Mouse (Mus musculus): ENCODE results near the gene Abhd6. TPM values are rescaled to one million over a fixed set of nuclear protein-coding genes. Genes with fewer than 3 reads are reported as not detected.
A peak's percentile ranks its signal among the peaks of the same experiment; 100 is the strongest.

Abhd6 gene
- polyA plus RNA-seq, 1 experiment from 2014 or later: 11.9 TPM

GRCm38 (mm10) chr14:7964219-7964889 lies 38.3 kb upstream of the Abhd6 start:
- Histone ChIP-seq H3K27ac (ENCODE audit: low read depth, low read length) (no peak overlapping the region), H3K4me1 (replicated peaks; ENCODE audit: control insufficient read depth, insufficient read depth, low read length) (no peaks in the 10 kb centered on the region; the same call in 1 of the 2 replicates), H3K9ac (ENCODE audit: low read depth, low read length) (no peak overlapping the region), H3K4me3 (ENCODE audit: low read depth, low read length) (no peak overlapping the region), H3K27me3 (replicated peaks; ENCODE audit: control insufficient read depth, insufficient read depth, low read length) (no peaks in the 10 kb centered on the region), H3K9me3 (ENCODE audit: control insufficient read depth, low read length) (no peaks in the 10 kb centered on the region), H3K4me2 (no peak overlapping the region), H3K36me3 (ENCODE audit: control insufficient read depth, insufficient read depth, low read length) (no peaks in the 10 kb centered on the region)
- DNase-seq (ENCODE audit: low spot score): peak; percentile 44
- WGBS: 50% methylated on average over 11 of the region's 11 CpGs
- ATAC-seq (replicated peaks; ENCODE audit: low FRiP score): peak; percentile 61; the same call in 1 of the 2 replicates

- ATAC-seq (replicated peaks; ENCODE audit: low FRiP score): no peak
- H3K4me1 ChIP-seq (replicated peaks; ENCODE audit: control insufficient read depth, insufficient read depth, low read length): no peaks in the 10 kb centered on the region
- H3K9me3 ChIP-seq (ENCODE audit: control insufficient read depth, low read length): no peaks in the 10 kb centered on the region
- no peak overlapping the region for H3K9ac ChIP-seq (ENCODE audit: low read depth, low read length)
- no peak overlapping the region for H3K4me3 ChIP-seq (ENCODE audit: low read depth, low read length)
- H3K27me3 ChIP-seq (replicated peaks; ENCODE audit: control insufficient read depth, insufficient read depth, low read length): no peaks in the 10 kb centered on the region
- DNase-seq (ENCODE audit: low spot score): no peak
- H3K4me2 ChIP-seq: no peak overlapping the region
- 58% methylated on average over 10 of the region's 10 CpGs for WGBS
- H3K36me3 ChIP-seq (ENCODE audit: control insufficient read depth, insufficient read depth, low read length): no peaks in the 10 kb centered on the region
- no peak overlapping the region for H3K27ac ChIP-seq (ENCODE audit: low read depth, low read length)
Measured at GRCm38 (mm10) chr14:7971889-7972493, 30.7 kb upstream of the Abhd6 start.

DNA sequence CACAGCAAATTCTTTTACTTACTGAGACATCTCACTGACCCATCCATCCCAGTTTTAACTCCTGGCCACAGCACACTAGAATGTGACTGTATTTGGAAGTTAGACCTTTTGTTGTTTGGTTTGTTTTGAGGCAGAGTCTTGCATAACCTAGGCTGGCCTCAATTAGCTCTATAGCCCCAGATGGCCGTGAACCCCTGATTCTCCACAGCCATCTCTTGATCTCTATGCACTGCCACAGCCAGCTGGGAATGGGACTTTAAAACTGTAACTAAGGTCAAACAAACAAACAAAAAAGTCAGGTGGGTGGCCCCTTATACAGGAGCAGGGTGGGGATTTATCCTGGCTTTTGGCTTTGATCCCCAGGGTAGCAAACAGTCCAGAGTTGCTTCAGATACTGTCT lies 28.1 kb upstream of the Abhd6 start:
- Histone ChIP-seq H3K9ac (ENCODE audit: low read depth, low read length) (no peak overlapping the region), H3K9me3 (ENCODE audit: control insufficient read depth, low read length) (no peaks in the 10 kb centered on the region), H3K36me3 (ENCODE audit: control insufficient read depth, insufficient read depth, low read length) (no peaks in the 10 kb centered on the region), H3K27me3 (replicated peaks; ENCODE audit: control insufficient read depth, insufficient read depth, low read length) (no peaks in the 10 kb centered on the region), H3K4me3 (ENCODE audit: low read depth, low read length) (no peak overlapping the region), H3K4me2 (no peak overlapping the region), H3K27ac (ENCODE audit: low read depth, low read length) (no peak overlapping the region), H3K4me1 (replicated peaks; ENCODE audit: control insufficient read depth, insufficient read depth, low read length) (no peaks in the 10 kb centered on the region)
- no peak for DNase-seq (ENCODE audit: low spot score)
- no peak for ATAC-seq (replicated peaks; ENCODE audit: low FRiP score)
- 84% methylated on average over 1 of the region's 1 CpGs for WGBS

DNA sequence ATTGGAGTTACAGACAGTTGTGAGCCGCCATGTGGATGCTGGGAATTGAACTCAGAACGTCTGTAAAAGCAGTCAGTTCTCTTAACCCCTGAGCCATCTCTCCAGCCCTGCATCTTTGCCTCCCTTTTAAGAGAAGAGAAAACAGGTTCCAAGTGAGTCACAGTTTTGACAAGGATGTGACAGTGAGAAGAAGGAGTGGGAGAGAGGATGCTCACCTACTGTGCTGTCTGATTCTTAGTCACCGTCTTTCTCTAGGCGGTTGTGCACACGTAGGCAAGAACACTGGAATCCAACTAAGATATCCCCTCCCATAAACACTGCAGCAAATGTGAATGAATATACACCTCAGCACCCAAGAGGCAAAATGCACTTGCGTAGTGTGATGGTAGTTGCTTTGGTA lies 27.5 kb upstream of the Abhd6 start:
- Histone ChIP-seq H3K4me3 (ENCODE audit: low read depth, low read length) (no peak overlapping the region), H3K9me3 (ENCODE audit: control insufficient read depth, low read length) (no peaks in the 10 kb centered on the region), H3K36me3 (ENCODE audit: control insufficient read depth, insufficient read depth, low read length) (no peaks in the 10 kb centered on the region), H3K27me3 (replicated peaks; ENCODE audit: control insufficient read depth, insufficient read depth, low read length) (no peaks in the 10 kb centered on the region), H3K27ac (ENCODE audit: low read depth, low read length) (no peak overlapping the region), H3K9ac (ENCODE audit: low read depth, low read length) (no peak overlapping the region), H3K4me2 (no peak overlapping the region), H3K4me1 (replicated peaks; ENCODE audit: control insufficient read depth, insufficient read depth, low read length) (no peaks in the 10 kb centered on the region)
- WGBS: 80% methylated on average over 6 of the region's 6 CpGs
- ATAC-seq (replicated peaks; ENCODE audit: low FRiP score) (no peak), DNase-seq (ENCODE audit: low spot score) (no peak)

DNA sequence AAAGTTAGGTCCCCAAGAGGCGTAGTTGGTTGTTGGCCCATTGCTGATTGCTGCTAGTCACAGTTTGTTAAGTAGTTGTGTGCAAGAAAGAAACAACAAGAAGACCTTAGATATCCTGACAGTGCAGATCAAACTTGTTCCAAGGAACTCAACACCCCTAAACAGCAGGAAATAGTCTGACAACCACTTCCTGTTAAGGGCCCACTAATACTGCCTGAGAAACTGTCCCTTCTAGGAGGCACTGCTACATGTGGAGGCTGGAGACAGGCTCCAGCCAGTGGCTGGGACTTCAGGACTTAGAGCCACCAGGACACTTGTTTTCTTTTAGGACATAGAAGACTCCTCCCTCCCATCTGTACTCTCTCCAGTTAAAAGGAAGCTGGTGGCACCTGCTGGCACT lies 25.2 kb upstream of the Abhd6 start:
- 77% methylated on average over 1 of the region's 1 CpGs for WGBS
- Histone ChIP-seq H3K36me3 (ENCODE audit: control insufficient read depth, insufficient read depth, low read length) (no peaks in the 10 kb centered on the region), H3K27me3 (replicated peaks; ENCODE audit: control insufficient read depth, insufficient read depth, low read length) (no peaks in the 10 kb centered on the region), H3K9ac (ENCODE audit: low read depth, low read length) (no peak overlapping the region), H3K27ac (ENCODE audit: low read depth, low read length) (no peak overlapping the region), H3K4me2 (no peak overlapping the region), H3K9me3 (ENCODE audit: control insufficient read depth, low read length) (no peaks in the 10 kb centered on the region), H3K4me3 (ENCODE audit: low read depth, low read length) (no peak overlapping the region), H3K4me1 (replicated peaks; ENCODE audit: control insufficient read depth, insufficient read depth, low read length) (no peaks in the 10 kb centered on the region)
- ATAC-seq (replicated peaks; ENCODE audit: low FRiP score) (no peak), DNase-seq (ENCODE audit: low spot score) (no peak)

DNA sequence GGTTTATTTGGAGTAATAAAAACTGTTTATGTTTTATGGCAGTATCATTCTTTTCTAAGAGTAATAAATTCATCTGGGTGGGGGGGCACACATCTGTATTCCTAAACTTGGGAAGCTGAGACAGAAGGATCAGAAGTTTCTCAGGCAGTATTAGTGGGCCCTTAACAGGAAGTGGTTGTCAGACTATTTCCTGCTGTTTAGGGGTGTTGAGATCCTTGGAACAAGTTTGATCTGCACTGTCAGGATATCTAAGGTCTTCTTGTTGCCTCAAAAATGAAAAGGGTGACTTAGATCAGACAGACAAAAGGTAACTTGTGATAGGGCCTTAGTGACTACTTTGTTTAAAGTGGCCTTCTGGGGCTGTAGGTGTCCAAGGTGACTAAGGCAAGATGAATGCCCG lies 24.5 kb upstream of the Abhd6 start:
- WGBS: 67% methylated on average over 1 of the region's 1 CpGs
- DNase-seq (ENCODE audit: low spot score): no peak

GRCm38 (mm10) chr14:7981226-7981625 lies 21.5 kb upstream of the Abhd6 start:
- Histone ChIP-seq H3K4me2 (no peak overlapping the region), H3K27me3 (replicated peaks; ENCODE audit: control insufficient read depth, insufficient read depth, low read length) (no peaks in the 10 kb centered on the region), H3K9me3 (ENCODE audit: control insufficient read depth, low read length) (no peaks in the 10 kb centered on the region), H3K4me1 (replicated peaks; ENCODE audit: control insufficient read depth, insufficient read depth, low read length) (no peaks in the 10 kb centered on the region), H3K36me3 (ENCODE audit: control insufficient read depth, insufficient read depth, low read length) (no peaks in the 10 kb centered on the region), H3K27ac (ENCODE audit: low read depth, low read length) (no peak overlapping the region), H3K4me3 (ENCODE audit: low read depth, low read length) (no peak overlapping the region), H3K9ac (ENCODE audit: low read depth, low read length) (no peak overlapping the region)
- ATAC-seq (replicated peaks; ENCODE audit: low FRiP score): no peak
- WGBS: 82% methylated on average over 1 of the region's 1 CpGs
- no peak for DNase-seq (ENCODE audit: low spot score)

More for the DNA sequence above, 24.5 kb upstream of the Abhd6 start:
- Histone ChIP-seq H3K4me2 (no peak overlapping the region), H3K4me1 (replicated peaks; ENCODE audit: control insufficient read depth, insufficient read depth, low read length) (no peaks in the 10 kb centered on the region), H3K27ac (ENCODE audit: low read depth, low read length) (no peak overlapping the region), H3K9ac (ENCODE audit: low read depth, low read length) (no peak overlapping the region), H3K27me3 (replicated peaks; ENCODE audit: control insufficient read depth, insufficient read depth, low read length) (no peaks in the 10 kb centered on the region), H3K4me3 (ENCODE audit: low read depth, low read length) (no peak overlapping the region), H3K9me3 (ENCODE audit: control insufficient read depth, low read length) (no peaks in the 10 kb centered on the region), H3K36me3 (ENCODE audit: control insufficient read depth, insufficient read depth, low read length) (no peaks in the 10 kb centered on the region)
- no peak for ATAC-seq (replicated peaks; ENCODE audit: low FRiP score)

- H3K9ac ChIP-seq (ENCODE audit: low read depth, low read length): no peak overlapping the region
- H3K27ac ChIP-seq (ENCODE audit: low read depth, low read length): no peak overlapping the region
- H3K9me3 ChIP-seq (ENCODE audit: control insufficient read depth, low read length): no peaks in the 10 kb centered on the region
- ATAC-seq (replicated peaks; ENCODE audit: low FRiP score): no peak
- H3K4me3 ChIP-seq (ENCODE audit: low read depth, low read length): no peak overlapping the region
- H3K4me2 ChIP-seq: no peak overlapping the region
- H3K36me3 ChIP-seq (ENCODE audit: control insufficient read depth, insufficient read depth, low read length): no peaks in the 10 kb centered on the region
- H3K4me1 ChIP-seq (replicated peaks; ENCODE audit: control insufficient read depth, insufficient read depth, low read length): no peaks in the 10 kb centered on the region
- 91% methylated on average over 6 of the region's 6 CpGs for WGBS
- DNase-seq (ENCODE audit: low spot score): no peak
- H3K27me3 ChIP-seq (replicated peaks; ENCODE audit: control insufficient read depth, insufficient read depth, low read length): no peaks in the 10 kb centered on the region
Measured at GRCm38 (mm10) chr14:7986913-7987312, 15.8 kb upstream of the Abhd6 start.

- ATAC-seq (replicated peaks; ENCODE audit: low FRiP score) (no peak), DNase-seq (ENCODE audit: low spot score) (no peak)
- H3K4me2 ChIP-seq: no peak overlapping the region
- H3K27me3 ChIP-seq (replicated peaks; ENCODE audit: control insufficient read depth, insufficient read depth, low read length): no peaks in the 10 kb centered on the region
- H3K9me3 ChIP-seq (ENCODE audit: control insufficient read depth, low read length): no peaks in the 10 kb centered on the region
- no peak overlapping the region for H3K27ac ChIP-seq (ENCODE audit: low read depth, low read length)
- H3K4me3 ChIP-seq (ENCODE audit: low read depth, low read length): no peak overlapping the region
- no peak overlapping the region for H3K9ac ChIP-seq (ENCODE audit: low read depth, low read length)
- 39% methylated on average over 1 of the region's 1 CpGs for WGBS
- H3K36me3 ChIP-seq (ENCODE audit: control insufficient read depth, insufficient read depth, low read length): no peaks in the 10 kb centered on the region
- no peaks in the 10 kb centered on the region for H3K4me1 ChIP-seq (replicated peaks; ENCODE audit: control insufficient read depth, insufficient read depth, low read length)
Measured at GRCm38 (mm10) chr14:7989371-7989770, 13.3 kb upstream of the Abhd6 start.
